Mouse (Mus musculus): ENCODE measurements at regions not wholly inside any gene's neighbourhood (a gene's known extent, or its start where the extent isn't known, plus 50 kb on each side); places are given as distances from the start of the nearest gene placed in this dataset.
"Not testable (repeated sequence)": the region's sequence is repeated elsewhere in the genome, so short reads cannot be mapped to it uniquely, and the experiment has no call there.

DNA sequence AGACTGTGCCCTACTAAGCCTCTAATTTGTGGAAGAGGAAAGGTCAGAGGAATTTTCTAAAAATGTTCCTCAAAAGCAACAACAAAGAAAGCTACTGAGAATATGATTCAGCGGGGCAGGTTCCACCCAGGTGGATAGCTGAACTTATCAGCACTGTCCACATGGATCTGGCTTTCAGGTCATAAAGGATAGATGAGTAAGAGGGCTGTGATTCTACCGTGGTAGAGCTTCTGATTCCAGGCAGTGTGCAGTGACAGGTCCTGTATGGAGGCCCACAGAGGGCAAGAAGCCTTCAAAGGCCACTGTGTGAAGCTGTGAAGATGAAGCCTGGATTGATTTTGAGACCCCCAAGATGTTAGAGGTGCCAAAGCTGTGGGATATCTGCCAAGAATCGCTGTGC lies 51.8 kb downstream of the Teddm3 start:
- not testable (repeated sequence) for H3K4me3 ChIP-seq; H3K27ac ChIP-seq; DNase-seq (ENCODE audit: low spot score in 2 of 2)

DNA sequence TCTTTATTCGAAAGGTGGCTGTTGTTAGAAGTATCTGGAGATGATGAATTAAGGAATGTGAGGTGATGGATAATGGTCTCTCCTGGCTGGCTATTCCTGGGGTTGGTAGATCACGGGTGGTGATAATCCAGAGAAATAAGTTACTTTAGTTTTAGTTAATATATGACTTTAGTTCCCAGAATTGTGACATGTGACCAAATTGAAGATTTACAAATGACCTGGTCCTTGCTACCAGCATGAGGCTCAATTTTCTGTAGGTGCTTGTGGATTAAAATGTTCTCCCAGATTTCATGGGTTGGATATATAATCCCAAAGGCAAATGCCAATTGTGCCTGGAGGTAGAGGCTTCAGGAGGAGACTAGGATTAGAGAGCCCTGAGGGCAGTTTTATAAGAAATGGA lies 53.7 kb downstream of the Teddm3 start:
- DNase-seq (ENCODE audit: low spot score in 2 of 2); H3K4me3 ChIP-seq; H3K27ac ChIP-seq: not testable (repeated sequence)

DNA sequence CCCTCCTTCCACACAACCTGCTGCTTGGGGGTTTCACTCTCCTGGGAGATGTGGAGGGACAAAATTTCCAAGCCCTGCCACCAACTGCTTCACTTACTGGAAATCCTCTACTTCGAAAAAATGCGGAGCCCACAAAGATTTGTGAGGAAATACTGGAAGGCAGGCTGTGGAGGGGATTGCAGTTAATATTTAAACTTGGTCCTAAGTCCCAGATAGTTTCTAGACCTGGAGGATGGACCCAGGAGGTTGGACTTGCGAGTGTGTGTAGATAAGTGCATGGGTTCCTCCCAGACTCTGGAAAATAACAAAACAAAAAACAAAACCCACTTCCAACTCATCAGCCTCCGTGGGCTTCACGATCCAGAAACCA lies 79.0 kb downstream of the Teddm3 start:
- H3K4me3 ChIP-seq: no peak overlapping the region
- DNase-seq (ENCODE audit: low spot score in 2 of 2): no peak
- no peak for TF ChIP-seq CTCF (conservative IDR thresholded peaks at IDR 0.05)
- no peak overlapping the region for H3K27ac ChIP-seq

DNA sequence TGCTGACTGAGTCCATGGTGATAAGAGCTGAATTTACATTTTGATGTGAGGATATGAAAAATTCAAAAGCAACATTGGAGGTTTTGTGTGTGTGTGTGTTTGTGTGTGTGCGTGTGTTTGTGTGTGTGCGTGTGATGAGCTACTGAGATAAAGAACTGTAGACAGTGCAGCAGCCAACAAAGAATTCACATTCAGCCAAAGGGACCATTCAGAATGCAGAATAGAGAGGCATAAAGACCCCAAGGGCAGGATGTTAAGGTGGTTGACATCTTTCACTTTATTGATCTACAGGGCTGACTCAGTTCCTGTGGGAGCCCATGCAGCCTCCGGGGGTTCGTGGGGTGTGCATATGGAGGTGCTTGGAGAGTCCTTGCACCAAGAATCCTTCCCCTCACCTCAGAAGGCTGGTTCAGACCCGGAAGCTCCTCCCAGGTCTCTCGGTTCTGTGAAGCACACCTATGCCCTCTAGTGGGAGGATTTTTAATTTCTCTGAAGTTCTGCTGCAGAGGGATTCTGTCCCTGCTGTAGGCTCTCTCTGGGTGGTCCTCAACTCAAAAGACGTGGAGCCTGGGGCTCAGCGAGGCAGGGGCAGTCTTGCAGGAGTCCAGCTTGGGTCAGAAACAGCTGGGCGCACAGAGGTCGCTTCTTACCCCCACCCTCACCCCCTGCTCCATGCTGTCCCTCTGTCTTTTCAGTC lies 79.6 kb downstream of the Teddm3 start:
- not testable (repeated sequence) for DNase-seq (ENCODE audit: low spot score in 2 of 2)

DNA sequence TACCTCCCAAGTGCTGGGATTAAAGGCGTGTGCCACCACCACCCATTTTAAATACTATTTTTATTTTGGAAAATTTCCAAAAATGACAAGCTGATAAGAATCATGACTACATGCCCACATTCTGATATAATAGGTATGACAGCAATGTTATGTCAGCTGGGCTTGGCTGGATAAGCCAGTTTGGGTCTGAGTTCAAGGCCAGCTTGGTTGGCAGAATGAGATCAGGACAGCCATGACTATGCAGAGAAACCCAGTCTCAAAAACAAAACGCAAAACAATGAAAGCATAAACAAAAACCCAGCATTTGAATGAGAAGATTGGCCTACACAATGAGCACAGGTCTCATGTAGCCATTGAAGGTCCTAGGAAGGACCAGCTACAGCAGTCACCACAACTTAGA lies 93.6 kb downstream of the Teddm3 start:
- no peak for TF ChIP-seq CTCF (conservative IDR thresholded peaks at IDR 0.05)

More for the DNA sequence above, 79.6 kb downstream of the Teddm3 start:
- TF ChIP-seq CTCF (conservative IDR thresholded peaks at IDR 0.05): peak; percentile 49
- H3K27ac ChIP-seq, H3K4me3 ChIP-seq: not testable (repeated sequence)

DNA sequence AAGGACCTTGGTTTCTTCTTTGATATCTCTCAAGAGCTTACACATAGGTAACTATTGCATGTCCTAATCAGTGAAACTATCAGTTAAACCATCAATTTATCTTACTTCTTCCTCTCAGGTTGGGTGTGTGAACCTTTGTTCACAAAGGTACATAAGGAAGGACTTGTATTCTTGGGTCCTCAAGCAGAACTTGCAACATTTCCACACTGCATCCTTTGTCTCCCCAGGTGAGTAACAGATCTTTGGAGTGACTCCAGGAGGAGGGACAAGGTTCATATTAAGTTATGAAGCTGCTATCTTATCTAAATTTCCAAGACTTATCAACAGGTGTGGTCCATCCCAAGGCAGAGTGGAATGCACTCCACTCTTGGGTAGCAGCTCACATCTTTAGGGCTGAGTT lies 99.0 kb downstream of the Teddm3 start:
- DNase-seq (ENCODE audit: low spot score in 2 of 2): no peak
- TF ChIP-seq CTCF (conservative IDR thresholded peaks at IDR 0.05): no peak
- no peak overlapping the region for H3K27ac ChIP-seq
- H3K4me3 ChIP-seq: no peak overlapping the region

More for the DNA sequence above, 93.6 kb downstream of the Teddm3 start:
- Histone ChIP-seq H3K27ac (no peak overlapping the region), H3K4me3 (no peak overlapping the region)
- no peak for DNase-seq (ENCODE audit: low spot score in 2 of 2)

DNA sequence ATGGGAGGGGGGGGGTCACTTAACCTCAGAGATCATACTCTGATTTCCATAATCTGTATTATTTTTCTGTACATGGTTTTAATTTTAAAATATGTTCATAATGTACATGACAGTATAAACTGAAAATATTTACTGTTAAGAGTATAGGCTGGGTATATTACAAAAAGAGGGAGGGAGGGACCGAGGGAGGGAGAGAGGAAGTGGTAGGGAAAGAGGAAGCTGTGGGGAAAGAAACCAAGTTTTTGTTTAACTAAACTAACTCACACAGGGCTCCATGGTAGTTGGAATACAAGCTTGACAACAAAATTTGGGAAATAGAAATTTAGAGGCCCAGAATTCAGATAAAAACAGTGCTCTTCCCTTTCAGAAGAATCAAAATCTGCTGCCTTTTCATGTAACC lies 131.7 kb downstream of the Teddm3 start:
- DNase-seq (ENCODE audit: low spot score in 2 of 2); H3K27ac ChIP-seq; H3K4me3 ChIP-seq: not testable (repeated sequence)

DNA sequence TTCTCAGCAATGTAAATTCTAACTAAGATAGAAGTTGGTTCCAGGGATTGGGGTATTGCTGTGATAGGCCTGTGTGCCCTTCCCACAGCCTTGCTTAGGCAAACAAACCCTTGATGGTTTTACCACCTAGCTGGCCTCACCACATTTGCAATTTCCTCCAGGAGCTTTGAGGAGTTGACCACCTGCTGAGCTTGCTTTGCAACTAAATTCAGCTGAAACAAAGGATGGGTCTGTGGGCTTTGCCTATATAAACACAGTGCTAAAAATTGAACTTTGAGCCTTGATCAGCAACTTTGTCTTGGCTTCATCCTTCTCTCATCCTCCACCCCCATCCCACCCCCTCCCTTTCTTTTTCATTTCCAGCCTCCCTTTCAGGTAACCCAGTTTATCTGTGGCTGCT lies 148.9 kb downstream of the Teddm3 start:
- H3K27ac ChIP-seq: no peak overlapping the region
- no peak for TF ChIP-seq CTCF (conservative IDR thresholded peaks at IDR 0.05)
- DNase-seq (ENCODE audit: low spot score in 2 of 2): no peak
- no peak overlapping the region for H3K4me3 ChIP-seq

DNA sequence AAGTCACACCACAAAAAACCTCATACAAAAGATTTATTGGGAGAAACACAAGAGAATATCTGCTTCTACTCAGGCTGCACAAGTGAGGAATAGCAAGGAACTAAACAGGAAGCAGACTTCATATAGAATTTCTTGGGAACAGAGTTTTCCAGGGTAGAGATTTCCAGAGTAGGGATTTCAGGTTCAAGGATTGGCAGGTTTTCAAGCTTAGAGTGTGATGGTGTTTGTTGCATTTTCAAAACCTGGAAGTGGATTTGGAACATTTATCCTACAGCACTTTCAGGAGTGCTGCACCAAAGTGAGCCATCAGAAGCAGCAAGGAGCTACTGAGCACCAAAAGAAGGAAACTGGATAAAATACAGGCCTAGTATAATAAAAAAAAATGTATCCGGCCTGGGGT lies 152.7 kb downstream of the Teddm3 start:
- H3K4me3 ChIP-seq: no peak overlapping the region
- no peak for DNase-seq (ENCODE audit: low spot score in 2 of 2)
- no peak for TF ChIP-seq CTCF (conservative IDR thresholded peaks at IDR 0.05)
- H3K27ac ChIP-seq: no peak overlapping the region

DNA sequence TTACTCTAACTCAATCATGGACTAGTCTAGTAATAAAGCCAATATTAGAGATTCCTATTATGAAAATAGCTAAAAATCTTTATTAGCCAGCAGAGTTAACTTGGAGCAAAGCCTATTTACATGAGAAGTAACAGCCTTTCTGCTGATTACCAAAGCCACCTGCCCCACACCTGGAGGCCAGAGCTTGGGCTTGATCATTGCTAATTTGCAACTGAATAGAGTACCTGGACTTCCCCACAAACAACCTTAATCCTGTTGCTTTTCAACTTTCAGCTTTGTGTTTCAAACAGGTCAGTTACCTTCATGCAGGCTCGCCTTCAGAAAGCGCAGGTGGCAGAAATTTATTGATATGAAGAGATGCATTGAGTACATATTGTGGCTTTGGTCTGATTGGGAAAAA lies 163.3 kb downstream of the Teddm3 start:
- Histone ChIP-seq H3K4me3 (no peak overlapping the region), H3K27ac (no peak overlapping the region)
- TF ChIP-seq CTCF (conservative IDR thresholded peaks at IDR 0.05): no peak
- no peak for DNase-seq (ENCODE audit: low spot score in 2 of 2)

DNA sequence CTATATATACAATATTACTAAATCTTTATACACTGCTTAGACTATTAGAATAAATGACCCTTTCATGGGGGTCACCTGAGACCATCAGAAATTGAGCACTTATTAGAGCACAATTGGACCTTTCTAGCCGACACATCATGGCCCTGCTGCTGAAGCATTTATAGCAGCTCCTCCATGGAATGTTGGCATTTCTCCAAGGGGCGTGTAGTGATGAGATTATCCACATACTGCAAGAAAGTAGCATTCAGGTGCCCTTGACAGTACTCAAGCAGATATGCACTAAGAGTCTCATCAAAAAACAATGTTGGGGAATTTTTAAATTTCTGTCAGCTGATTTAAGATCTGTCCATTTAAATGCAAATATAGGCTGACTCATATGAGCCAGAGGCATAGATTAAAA lies 178.4 kb downstream of the Teddm3 start:
- Histone ChIP-seq H3K4me3 (no peak overlapping the region), H3K27ac (no peak overlapping the region)
- TF ChIP-seq CTCF (conservative IDR thresholded peaks at IDR 0.05): no peak
- DNase-seq (ENCODE audit: low spot score in 2 of 2): no peak

DNA sequence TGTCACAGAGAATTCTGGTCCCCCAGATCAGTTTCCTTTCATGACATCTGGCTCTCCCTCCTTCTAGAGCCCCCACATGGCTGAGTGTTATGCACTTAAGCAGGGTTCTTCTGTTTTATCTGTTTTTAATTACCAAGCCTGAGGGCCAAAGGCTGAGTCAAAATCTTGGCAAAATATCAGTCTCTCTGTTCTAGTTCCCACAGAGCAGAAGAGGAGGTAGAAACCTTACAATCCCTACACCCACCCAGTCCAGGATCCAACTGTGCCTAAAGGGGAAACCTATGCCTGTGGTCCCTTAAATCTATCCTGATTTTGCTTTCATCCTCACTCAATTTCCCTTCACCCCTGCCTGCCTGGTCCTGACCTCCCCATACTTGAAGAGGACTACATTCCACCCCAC lies 181.4 kb downstream of the Teddm3 start:
- no peak for TF ChIP-seq CTCF (conservative IDR thresholded peaks at IDR 0.05)

DNA sequence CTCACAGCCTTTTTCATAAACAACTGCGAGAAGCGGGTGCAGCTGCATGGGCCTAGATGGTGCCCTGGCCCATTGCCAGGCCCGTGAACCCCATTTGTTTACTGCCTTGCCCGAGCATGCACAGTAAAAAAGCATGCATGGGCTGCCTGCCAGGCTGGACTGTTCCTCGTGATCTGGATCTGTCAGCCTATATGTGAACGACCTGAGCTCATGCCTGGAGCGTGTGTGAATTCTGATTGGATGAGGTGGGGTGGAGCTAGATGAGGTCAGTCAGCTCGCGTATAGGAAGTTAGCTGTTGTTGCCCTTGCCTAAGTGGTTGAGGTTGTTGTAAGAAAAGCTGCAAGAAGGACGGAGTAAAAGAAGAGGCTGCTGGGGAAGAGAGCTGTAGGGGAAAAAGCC lies 194.9 kb downstream of the Teddm3 start:
- DNase-seq (ENCODE audit: low spot score in 2 of 2): no peak
- no peak for TF ChIP-seq CTCF (conservative IDR thresholded peaks at IDR 0.05)
- Histone ChIP-seq H3K4me3 (no peak overlapping the region), H3K27ac (no peak overlapping the region)

More for the DNA sequence above, 181.4 kb downstream of the Teddm3 start:
- H3K4me3 ChIP-seq: no peak overlapping the region
- no peak overlapping the region for H3K27ac ChIP-seq
- DNase-seq (ENCODE audit: low spot score in 2 of 2): no peak

DNA sequence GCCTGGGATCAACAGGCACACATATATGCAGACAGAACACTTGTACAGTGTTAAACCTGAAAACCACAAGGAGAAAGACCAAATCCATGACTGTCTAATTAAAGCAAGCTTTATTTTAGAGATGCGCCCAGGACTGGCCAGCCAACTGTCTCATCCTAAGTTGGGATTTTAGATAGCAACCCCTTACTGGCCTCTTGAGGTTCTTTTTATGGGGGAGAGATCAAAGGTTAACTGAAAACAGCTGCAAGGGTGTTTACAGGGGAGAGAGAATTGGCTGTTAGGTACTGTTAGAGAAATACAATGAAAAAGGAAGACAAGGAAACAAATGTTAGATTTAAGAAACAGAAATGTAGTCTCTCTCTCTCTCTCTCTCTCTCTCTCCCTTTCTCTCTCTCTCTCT lies 202.4 kb upstream of the Thpo start:
- no peak for TF ChIP-seq CTCF (conservative IDR thresholded peaks at IDR 0.05)
- no peak for DNase-seq (ENCODE audit: low spot score in 2 of 2)
- H3K4me3 ChIP-seq: no peak overlapping the region
- H3K27ac ChIP-seq: no peak overlapping the region

DNA sequence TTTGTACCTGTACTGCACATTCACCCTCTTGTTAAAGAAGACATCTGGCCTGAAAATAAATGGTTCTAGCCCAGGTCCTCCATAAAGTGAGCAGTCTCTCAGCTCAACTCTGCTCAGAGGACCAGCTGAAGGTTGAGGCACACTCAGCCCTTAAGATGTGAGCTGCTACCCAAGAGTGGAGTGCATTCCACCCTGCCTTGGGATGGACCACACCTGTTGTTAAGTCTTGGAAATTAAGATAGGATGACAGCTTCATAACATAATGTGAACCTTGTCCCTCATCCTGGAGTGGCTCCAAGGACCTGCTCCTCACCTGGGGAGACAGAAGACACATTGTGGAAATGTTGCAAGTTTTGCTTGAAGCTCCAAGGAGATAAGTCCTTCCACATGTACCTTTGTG lies 200.5 kb upstream of the Thpo start:
- not testable (repeated sequence) for H3K4me3 ChIP-seq; DNase-seq (ENCODE audit: low spot score in 2 of 2); H3K27ac ChIP-seq

DNA sequence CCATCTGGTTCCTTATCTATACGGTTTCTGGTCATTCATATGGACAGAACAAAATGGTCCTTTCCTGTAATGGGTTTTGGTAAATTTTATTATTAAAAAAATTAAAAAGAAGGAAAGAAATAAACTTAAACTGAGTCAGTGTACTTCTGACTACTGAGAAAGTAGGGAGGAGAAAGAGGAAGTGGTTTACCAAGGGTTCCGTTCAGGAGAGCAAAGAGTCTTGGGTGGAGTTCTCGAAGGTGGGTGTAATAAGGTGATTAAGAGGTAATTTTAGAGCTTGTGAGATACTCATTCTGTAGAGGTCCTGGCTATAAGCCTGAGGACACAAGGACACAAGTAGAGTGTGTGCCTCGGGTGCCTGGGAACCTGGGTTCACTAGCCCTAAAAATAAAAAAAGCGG lies 195.7 kb upstream of the Thpo start:
- H3K4me3 ChIP-seq; DNase-seq (ENCODE audit: low spot score in 2 of 2); H3K27ac ChIP-seq: not testable (repeated sequence)

DNA sequence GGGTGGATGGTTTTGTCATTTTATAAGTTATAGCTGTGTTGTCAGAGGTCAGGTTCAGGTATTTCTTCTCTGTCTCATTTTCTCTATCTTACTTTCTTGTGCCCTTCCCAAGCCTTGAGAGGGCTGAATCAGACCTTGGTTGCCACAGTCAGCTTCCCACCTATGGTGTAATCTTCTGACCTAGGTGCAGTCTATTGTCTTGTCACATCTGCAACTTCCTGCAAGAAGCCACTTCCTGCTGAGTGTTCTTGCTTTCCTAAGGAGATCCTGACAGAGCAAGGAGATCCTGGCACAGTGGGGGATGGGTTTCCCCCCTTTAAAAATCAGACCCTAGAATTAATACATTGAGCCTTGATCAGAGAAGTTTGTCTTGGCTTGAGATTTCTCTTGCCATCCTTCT lies 191.5 kb upstream of the Thpo start:
- DNase-seq (ENCODE audit: low spot score in 2 of 2); H3K27ac ChIP-seq; H3K4me3 ChIP-seq: not testable (repeated sequence)

DNA sequence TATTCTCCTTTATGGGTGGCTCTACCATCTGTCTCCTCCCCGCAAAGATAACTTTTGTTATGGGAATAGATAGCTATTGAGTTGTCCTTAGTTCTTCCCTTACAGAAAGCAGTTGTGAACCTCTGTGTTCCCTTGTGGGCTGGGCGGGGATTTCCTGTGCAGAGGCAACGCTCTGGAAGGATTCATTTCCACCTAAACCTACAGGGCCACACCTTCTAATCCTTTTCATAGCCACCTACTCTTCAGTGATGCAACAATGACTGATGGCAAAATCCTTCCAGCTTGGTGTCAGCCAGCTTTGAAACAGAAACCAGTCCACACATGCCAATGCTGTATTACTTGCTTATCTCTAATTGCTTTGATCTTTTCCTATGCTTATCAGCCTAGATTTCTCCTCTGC lies 176.6 kb upstream of the Thpo start:
- H3K4me3 ChIP-seq; H3K27ac ChIP-seq; DNase-seq (ENCODE audit: low spot score in 2 of 2): not testable (repeated sequence)
